Mouse (Mus musculus): ENCODE measurements around the gene Mcoln1. TPM values are rescaled to one million over a fixed set of nuclear protein-coding genes. Genes with fewer than 3 reads are reported as not detected.

The Mcoln1 gene
- polyA plus RNA-seq, 1 experiment from 2014 or later: 113 TPM

GRCm38 (mm10) chr8:3539146-3539545 is 38.9 kb downstream of the Mcoln1 start:
- H3K4me2 ChIP-seq (ENCODE audit: low read length): no peak overlapping the region
- no peaks in the 10 kb centered on the region for H3K27me3 ChIP-seq (replicated peaks; ENCODE audit: control insufficient read depth, insufficient read depth, low read length)
- H3K36me3 ChIP-seq (ENCODE audit: control insufficient read depth, insufficient read depth, low read length): peaks cover 52% of the 10 kb centered on the region
- H3K27ac ChIP-seq (ENCODE audit: low read depth, low read length): no peak overlapping the region
- WGBS: 84% methylated on average over 7 of the region's 7 CpGs
- H3K9me3 ChIP-seq (ENCODE audit: control insufficient read depth, low read length): no peaks in the 10 kb centered on the region
- no peaks in the 10 kb centered on the region for H3K4me1 ChIP-seq (ENCODE audit: control insufficient read depth, insufficient read depth, low read depth, low read length)
- H3K9ac ChIP-seq (ENCODE audit: low read depth, low read length): no peak overlapping the region
- H3K4me3 ChIP-seq (ENCODE audit: low read length): no peak overlapping the region
- ATAC-seq: no peak

- no peaks in the 10 kb centered on the region for H3K27me3 ChIP-seq (replicated peaks; ENCODE audit: control insufficient read depth, insufficient read depth, low read length)
- H3K9ac ChIP-seq (ENCODE audit: low read depth, low read length): no peak overlapping the region
- no peaks in the 10 kb centered on the region for H3K4me1 ChIP-seq (ENCODE audit: control insufficient read depth, insufficient read depth, low read depth, low read length)
- H3K9me3 ChIP-seq (ENCODE audit: control insufficient read depth, low read length): no peaks in the 10 kb centered on the region
- peaks cover 61% of the 10 kb centered on the region for H3K36me3 ChIP-seq (ENCODE audit: control insufficient read depth, insufficient read depth, low read length)
- ATAC-seq: no peak
- H3K27ac ChIP-seq (ENCODE audit: low read depth, low read length): no peak overlapping the region
- H3K4me3 ChIP-seq (ENCODE audit: low read length): no peak overlapping the region
- no peak overlapping the region for H3K4me2 ChIP-seq (ENCODE audit: low read length)
- WGBS: 94% methylated on average over 4 of the region's 4 CpGs
These were observed 39.8 kb downstream of the Mcoln1 start for GRCm38 (mm10) chr8:3540076-3540475.

GRCm38 (mm10) chr8:3546511-3546910 is 46.3 kb downstream of the Mcoln1 start:
- 93% methylated on average over 2 of the region's 2 CpGs for WGBS

GRCm38 (mm10) chr8:3552240-3552639 is 52.0 kb downstream of the Mcoln1 start:
- Histone ChIP-seq H3K4me2 (ENCODE audit: low read length) (no peak overlapping the region), H3K9me3 (ENCODE audit: control insufficient read depth, low read length) (no peaks in the 10 kb centered on the region), H3K9ac (ENCODE audit: low read depth, low read length) (no peak overlapping the region), H3K36me3 (ENCODE audit: control insufficient read depth, insufficient read depth, low read length) (no peaks in the 10 kb centered on the region), H3K27me3 (replicated peaks; ENCODE audit: control insufficient read depth, insufficient read depth, low read length) (no peaks in the 10 kb centered on the region), H3K27ac (ENCODE audit: low read depth, low read length) (no peak overlapping the region), H3K4me3 (ENCODE audit: low read length) (no peak overlapping the region), H3K4me1 (ENCODE audit: control insufficient read depth, insufficient read depth, low read depth, low read length) (no peaks in the 10 kb centered on the region)
- WGBS: 83% methylated on average over 1 of the region's 1 CpGs
- no peak for ATAC-seq

More at GRCm38 (mm10) chr8:3546511-3546910, 46.3 kb downstream of the Mcoln1 start:
- H3K27ac ChIP-seq (ENCODE audit: low read depth, low read length): no peak overlapping the region
- H3K9ac ChIP-seq (ENCODE audit: low read depth, low read length): no peak overlapping the region
- no peaks in the 10 kb centered on the region for H3K9me3 ChIP-seq (ENCODE audit: control insufficient read depth, low read length)
- no peaks in the 10 kb centered on the region for H3K27me3 ChIP-seq (replicated peaks; ENCODE audit: control insufficient read depth, insufficient read depth, low read length)
- no peak overlapping the region for H3K4me3 ChIP-seq (ENCODE audit: low read length)
- no peak overlapping the region for H3K4me2 ChIP-seq (ENCODE audit: low read length)
- H3K4me1 ChIP-seq (ENCODE audit: control insufficient read depth, insufficient read depth, low read depth, low read length): no peaks in the 10 kb centered on the region
- peaks cover 32% of the 10 kb centered on the region for H3K36me3 ChIP-seq (ENCODE audit: control insufficient read depth, insufficient read depth, low read length)
- ATAC-seq: no peak

- H3K27me3 ChIP-seq (replicated peaks; ENCODE audit: control insufficient read depth, insufficient read depth, low read length): no peaks in the 10 kb centered on the region
- no peak overlapping the region for H3K4me2 ChIP-seq (ENCODE audit: low read length)
- no peaks in the 10 kb centered on the region for H3K9me3 ChIP-seq (ENCODE audit: control insufficient read depth, low read length)
- no peaks in the 10 kb centered on the region for H3K4me1 ChIP-seq (ENCODE audit: control insufficient read depth, insufficient read depth, low read depth, low read length)
- WGBS: 66% methylated on average over 4 of the region's 4 CpGs
- H3K36me3 ChIP-seq (ENCODE audit: control insufficient read depth, insufficient read depth, low read length): no peaks in the 10 kb centered on the region
- H3K4me3 ChIP-seq (ENCODE audit: low read length): no peak overlapping the region
- H3K27ac ChIP-seq (ENCODE audit: low read depth, low read length): no peak overlapping the region
- H3K9ac ChIP-seq (ENCODE audit: low read depth, low read length): no peak overlapping the region
- peak; percentile 90 for ATAC-seq
These were observed 55.9 kb downstream of the Mcoln1 start for GRCm38 (mm10) chr8:3556114-3556513.

Other genes starting within 250 kb of the Mcoln1 start
- 51.2 and 53.4 TPM in 2 replicates for gene Insr, start 220.8 kb upstream of the Mcoln1 start, polyA plus RNA-seq (2015; fragmentation: Nextera tagmentation; extraction: Ambion mirVana)
- gene A430078G23Rik, start 147.0 kb upstream of the Mcoln1 start, polyA plus RNA-seq (2015; fragmentation: Nextera tagmentation; extraction: Ambion mirVana): not detected in 2 replicates
- gene Arhgef18, start 107.5 kb upstream of the Mcoln1 start, polyA plus RNA-seq (2015; fragmentation: Nextera tagmentation; extraction: Ambion mirVana): 11.5 and 11.7 TPM in 2 replicates
- 4.2 and 4.3 TPM in 2 replicates for gene Pex11g, start 32.8 kb upstream of the Mcoln1 start, polyA plus RNA-seq (2015; fragmentation: Nextera tagmentation; extraction: Ambion mirVana)
- 0.39 and 0.60 TPM in 2 replicates for gene Tex45, start 29.6 kb upstream of the Mcoln1 start, polyA plus RNA-seq (2015; fragmentation: Nextera tagmentation; extraction: Ambion mirVana)
- 55.3 and 65.3 TPM in 2 replicates for gene Zfp358, start 7.3 kb upstream of the Mcoln1 start, polyA plus RNA-seq (2015; fragmentation: Nextera tagmentation; extraction: Ambion mirVana)
- gene Pnpla6, start 14.9 kb downstream of the Mcoln1 start, polyA plus RNA-seq (2015; fragmentation: Nextera tagmentation; extraction: Ambion mirVana): 43.1 and 52.0 TPM in 2 replicates
- 0.36 and 0.39 TPM in 2 replicates for gene C330021F23Rik, start 67.5 kb downstream of the Mcoln1 start, polyA plus RNA-seq (2015; fragmentation: Nextera tagmentation; extraction: Ambion mirVana)
- 42.3 and 47.8 TPM in 2 replicates for gene Camsap3, start 86.8 kb downstream of the Mcoln1 start, polyA plus RNA-seq (2015; fragmentation: Nextera tagmentation; extraction: Ambion mirVana)
- 46.7 and 51.4 TPM in 2 replicates for gene Xab2, start 120.9 kb downstream of the Mcoln1 start, polyA plus RNA-seq (2015; fragmentation: Nextera tagmentation; extraction: Ambion mirVana)
- 65.3 and 73.2 TPM in 2 replicates for gene Pet100, start 121.1 kb downstream of the Mcoln1 start, polyA plus RNA-seq (2015; fragmentation: Nextera tagmentation; extraction: Ambion mirVana)
- gene Pcp2, start 125.1 kb downstream of the Mcoln1 start, polyA plus RNA-seq (2015; fragmentation: Nextera tagmentation; extraction: Ambion mirVana): 24.9 and 30.6 TPM in 2 replicates
- 39.3 and 42.5 TPM in 2 replicates for gene Stxbp2, start 130.5 kb downstream of the Mcoln1 start, polyA plus RNA-seq (2015; fragmentation: Nextera tagmentation; extraction: Ambion mirVana)
- 0.34 and 0.67 TPM in 2 replicates for gene Retn, start 155.3 kb downstream of the Mcoln1 start, polyA plus RNA-seq (2015; fragmentation: Nextera tagmentation; extraction: Ambion mirVana)
- gene Mcemp1, start 165.3 kb downstream of the Mcoln1 start, polyA plus RNA-seq (2015; fragmentation: Nextera tagmentation; extraction: Ambion mirVana): 0.14 and 0.24 TPM in 2 replicates
- gene Fcor, start 171.9 kb downstream of the Mcoln1 start, polyA plus RNA-seq (2015; fragmentation: Nextera tagmentation; extraction: Ambion mirVana): 20.9 and 21.7 TPM in 2 replicates
- gene Trappc5, start 175.8 kb downstream of the Mcoln1 start, polyA plus RNA-seq (2015; fragmentation: Nextera tagmentation; extraction: Ambion mirVana): 64.0 and 69.2 TPM in 2 replicates
- gene Fcer2a, start 193.7 kb downstream of the Mcoln1 start, polyA plus RNA-seq (2015; fragmentation: Nextera tagmentation; extraction: Ambion mirVana): 0.41 and 0.45 TPM in 2 replicates
- not detected in 2 replicates for gene Clec4g, start 220.2 kb downstream of the Mcoln1 start, polyA plus RNA-seq (2015; fragmentation: Nextera tagmentation; extraction: Ambion mirVana)
- gene Cd209a, start 248.5 kb downstream of the Mcoln1 start, polyA plus RNA-seq (2015; fragmentation: Nextera tagmentation; extraction: Ambion mirVana): 0.34 TPM in 1 of 2 replicates, not detected in the other